Mouse (Mus musculus): ENCODE measurements around the gene Gm42906.

- TF ChIP-seq CTCF (conservative IDR thresholded peaks at IDR 0.05; ENCODE audit: low read length), result no peak
- TF ChIP-seq POU5F1 (IDR thresholded peaks at IDR 0.05; ENCODE audit: borderline replicate concordance, low read length), result no peak
Observed at GRCm38 (mm10) chr5:151168191-151168590, 259.8 kb downstream of the Gm42906 start.
